Mouse (Mus musculus) liver, adult 2 months (tissue): ENCODE data around the gene Rftn2.

Experiments
- CTCF ChIP-seq: fragments of 200-500 bp; IDR thresholded peaks from 2 replicates; pipeline ENCODE4 v1.5.1; 2011; ENCODE audit warnings: low read depth, low read length, control low read depth
- POLR2A ChIP-seq: fragments of 200-500 bp; IDR thresholded peaks from 2 replicates; pipeline ENCODE4 v1.6.1; 2011; ENCODE audit warnings: low read length, control low read depth; ENCODE audit not compliant: insufficient read depth; ENCODE audit errors: extremely low read depth

DNA sequence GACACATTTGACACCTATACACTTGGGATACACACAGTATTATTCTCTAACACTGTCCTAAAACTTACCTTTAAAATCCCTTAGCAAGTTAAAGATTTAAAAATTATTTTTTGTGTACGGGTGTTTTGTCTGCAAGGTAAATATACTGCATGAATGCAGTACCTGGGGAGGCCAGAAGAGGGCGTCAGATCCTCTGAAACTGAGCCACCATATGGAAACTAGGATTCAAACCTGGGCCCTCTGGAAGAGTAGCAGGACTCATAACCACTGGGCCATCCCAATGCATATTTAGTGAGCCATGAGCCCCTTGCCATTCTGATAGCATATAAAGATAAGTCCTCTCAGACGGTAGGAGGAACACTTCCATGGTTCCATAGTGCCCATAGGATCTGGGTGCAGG is 33.8 kb downstream of the Rftn2 start:
- TF ChIP-seq POLR2A = no peak
- peak; percentile 44; the same call in 1 of the 2 replicates for TF ChIP-seq CTCF
